Mouse (Mus musculus) embryonic fibroblast, embryonic 13.5 days (primary cell): ENCODE data around the gene Neil3. TPM values are rescaled to one million over a fixed set of nuclear protein-coding genes. Genes with fewer than 3 reads are reported as not detected.

ENCODE experiments used
- H3K27ac ChIP-seq: 2 replicates; pipeline ENCODE4 v1.5.1; 2012; ENCODE audit warnings: low read length, control low read depth, inconsistent platforms; ENCODE audit not compliant: insufficient read depth
- H3K4me1 ChIP-seq: 2 replicates; pipeline ENCODE4 v1.6.1; 2011; ENCODE audit warnings: low read length; ENCODE audit not compliant: control insufficient read depth, insufficient read depth
- H3K4me3 ChIP-seq: 2 replicates; pipeline ENCODE4 v1.5.1; 2011; ENCODE audit warnings: mild to moderate bottlenecking, control low read depth, low read length; ENCODE audit not compliant: insufficient read depth
- CTCF ChIP-seq: IDR thresholded peaks from 2 replicates; pipeline ENCODE4 v1.5.1; 2011; ENCODE audit warnings: mild to moderate bottlenecking, control low read depth, low read length, moderate library complexity, borderline replicate concordance; ENCODE audit not compliant: insufficient read depth
- POLR2A ChIP-seq: IDR thresholded peaks from 2 replicates; pipeline ENCODE4 v1.6.1; 2011; ENCODE audit warnings: low read depth, mild to moderate bottlenecking, control low read depth, low read length, moderate library complexity
- polyA plus RNA-seq: library from polyadenylated mRNA; stranded (reverse); fragments of >200 nt; gene quantifications from 2 replicates; pipeline ENCODE4 v1.2.4, GENCODE M21; 2011; ENCODE audit warnings: low read depth; ENCODE audit not compliant: missing spikeins, insufficient read length

Gene Neil3
- polyA plus RNA-seq, 1 experiment, result 13.3 TPM

- H3K4me1 ChIP-seq, result no peaks in the 10 kb centered on the region
- no peak overlapping the region for H3K27ac ChIP-seq
- H3K4me3 ChIP-seq, result no peak overlapping the region
- TF ChIP-seq CTCF (no peak), POLR2A (no peak)
Measured at GRCm38 (mm10) chr8:53612297-53612696, 26.6 kb downstream of the Neil3 start.

- no peaks in the 10 kb centered on the region for H3K4me1 ChIP-seq
- H3K27ac ChIP-seq, result no peak overlapping the region
- H3K4me3 ChIP-seq, result no peak overlapping the region
- TF ChIP-seq POLR2A (no peak), CTCF (peak; percentile 85; the same call in 1 of the 2 replicates)
Measured at GRCm38 (mm10) chr8:53607040-53607439, 31.8 kb downstream of the Neil3 start.

- Histone ChIP-seq H3K27ac (no peak overlapping the region), H3K4me1 (no peaks in the 10 kb centered on the region), H3K4me3 (no peak overlapping the region)
- TF ChIP-seq POLR2A (no peak), CTCF (no peak)
Measured at GRCm38 (mm10) chr8:53604906-53605305, 34.0 kb downstream of the Neil3 start.

- no peak overlapping the region for H3K4me3 ChIP-seq
- no peak for TF ChIP-seq POLR2A
- no peak for TF ChIP-seq CTCF
- H3K27ac ChIP-seq, result no peak overlapping the region
- H3K4me1 ChIP-seq, result no peaks in the 10 kb centered on the region
Measured at GRCm38 (mm10) chr8:53603672-53604071, 35.2 kb downstream of the Neil3 start.

- Histone ChIP-seq H3K4me1 (no peaks in the 10 kb centered on the region), H3K4me3 (no peak overlapping the region), H3K27ac (no peak overlapping the region)
- TF ChIP-seq CTCF (no peak), POLR2A (no peak)
Measured at GRCm38 (mm10) chr8:53600826-53601225, 38.0 kb downstream of the Neil3 start.

- Histone ChIP-seq H3K4me1 (no peaks in the 10 kb centered on the region), H3K27ac (no peak overlapping the region), H3K4me3 (no peak overlapping the region)
- TF ChIP-seq POLR2A, result no peak
- no peak for TF ChIP-seq CTCF
Measured at GRCm38 (mm10) chr8:53600025-53600811, 38.6 kb downstream of the Neil3 start.

- TF ChIP-seq CTCF (no peak), POLR2A (no peak)
- Histone ChIP-seq H3K4me3 (no peak overlapping the region), H3K27ac (no peak overlapping the region), H3K4me1 (no peaks in the 10 kb centered on the region)
Measured at GRCm38 (mm10) chr8:53598101-53598500, 40.8 kb downstream of the Neil3 start.

- Histone ChIP-seq H3K4me3 (no peak overlapping the region), H3K27ac (no peak overlapping the region), H3K4me1 (no peaks in the 10 kb centered on the region)
- no peak for TF ChIP-seq CTCF
- TF ChIP-seq POLR2A, result no peak
Measured at GRCm38 (mm10) chr8:53591777-53592176, 47.1 kb downstream of the Neil3 start.

GRCm38 (mm10) chr8:53573600-53573999 lies 65.3 kb downstream of the Neil3 start:
- no peak overlapping the region for H3K4me3 ChIP-seq
- H3K27ac ChIP-seq, result no peak overlapping the region
- H3K4me1 ChIP-seq, result no peaks in the 10 kb centered on the region
- TF ChIP-seq POLR2A (no peak), CTCF (no peak)

GRCm38 (mm10) chr8:53566223-53566622 lies 72.6 kb downstream of the Neil3 start:
- no peak for TF ChIP-seq POLR2A
- no peak for TF ChIP-seq CTCF
- Histone ChIP-seq H3K4me3 (no peak overlapping the region), H3K27ac (no peak overlapping the region), H3K4me1 (no peaks in the 10 kb centered on the region)
